Mouse (Mus musculus) ES-E14 (cell line): ENCODE data around the gene Traf3ip2. TPM values are rescaled to one million over a fixed set of nuclear protein-coding genes. Genes with fewer than 3 reads are reported as not detected.

Source experiments
- DNase-seq: peaks from one replicate; pipeline ENCODE4 v3.0.0-alpha.2; 2013; ENCODE audit warnings: low read depth, low spot score
- H3K27ac ChIP-seq: 2 replicates; pipeline ENCODE4 v1.5.1; 2012; ENCODE audit warnings: low read depth, mild to moderate bottlenecking, low read length, moderate library complexity, mixed read lengths; ENCODE audit not compliant: poor library complexity, insufficient read depth, severe bottlenecking
- H3K36me3 ChIP-seq: 2 replicates; pipeline ENCODE4 v1.6.1; 2012; ENCODE audit warnings: mild to moderate bottlenecking, low read length, moderate library complexity, mixed read lengths; ENCODE audit not compliant: control insufficient read depth, poor library complexity, insufficient read depth, severe bottlenecking
- H3K4me1 ChIP-seq, 2 experiments: fragments of 150-350 bp in 1 of 2; sonication (generic) in 1 of 2; 2 replicates each; pipeline ENCODE4 v1.6.1; 2012; ENCODE audit warnings: low read length in 2 of 2, mild to moderate bottlenecking in 1 of 2, mixed read lengths in 1 of 2; ENCODE audit not compliant: control insufficient read depth in 2 of 2, insufficient read depth in 2 of 2, poor library complexity in 1 of 2
- H3K4me3 ChIP-seq, 2 experiments: fragments of 150-350 bp in 1 of 2; sonication (generic) in 1 of 2; 2 replicates each; pipeline ENCODE4 v1.5.1; 2012; ENCODE audit warnings: low read length in 2 of 2, low read depth in 1 of 2, mild to moderate bottlenecking in 1 of 2, mixed read lengths in 1 of 2; ENCODE audit not compliant: insufficient read depth in 1 of 2, poor library complexity in 1 of 2, severe bottlenecking in 1 of 2
- H3K9ac ChIP-seq: 2 replicates; pipeline ENCODE4 v1.6.1; 2012; ENCODE audit warnings: low read depth, mild to moderate bottlenecking, low read length, mixed read lengths; ENCODE audit not compliant: poor library complexity, insufficient read depth, severe bottlenecking
- H3K9me3 ChIP-seq: fragments of 150-350 bp; sonication (generic); 2 replicates; pipeline ENCODE4 v1.6.1; 2012; ENCODE audit warnings: low read depth, mild to moderate bottlenecking, low read length; ENCODE audit not compliant: control insufficient read depth, insufficient read depth
- CHD2 ChIP-seq: IDR thresholded peaks from 2 replicates; pipeline ENCODE4 v1.6.1; 2014; ENCODE audit warnings: mild to moderate bottlenecking, low read depth, low read length, inconsistent platforms
- HCFC1 ChIP-seq: IDR thresholded peaks from 2 replicates; pipeline ENCODE4 v1.6.1; 2012; ENCODE audit warnings: low read length, inconsistent platforms, borderline replicate concordance; ENCODE audit not compliant: insufficient read depth
- MAFK ChIP-seq: IDR thresholded peaks from 2 replicates; pipeline ENCODE4 v1.6.1; 2014; ENCODE audit warnings: mild to moderate bottlenecking, low read depth, low read length, inconsistent platforms; ENCODE audit not compliant: insufficient read depth
- ZC3H11A ChIP-seq: IDR thresholded peaks from 2 replicates; pipeline ENCODE4 v1.6.1; 2012; ENCODE audit warnings: low read depth, mild to moderate bottlenecking, inconsistent platforms, low read length, borderline replicate concordance
- ZNF384 ChIP-seq: IDR thresholded peaks from 2 replicates; pipeline ENCODE4 v1.6.1; 2012; ENCODE audit warnings: low read depth, low read length, inconsistent platforms
- in situ Hi-C, 2 experiments: fragments of 600-800 bp; cut with MboI; formaldehyde crosslinking; loops; one replicate each; pipeline ENCODE4 v1.15.1; 2025; ENCODE audit warnings: low sequenced_read_pairs in 2 of 2, inconsistent platforms in 1 of 2; ENCODE audit not compliant: unreplicated experiment in 2 of 2
- total RNA-seq: library from RNA; depleted of rRNA; stranded (reverse); fragments of 300-350 nt; gene quantifications from 2 replicates; pipeline ENCODE4 v1.2.3, GENCODE M21; 2012; rRNA removed

The Traf3ip2 gene
- total RNA-seq, 1 experiment, result 9.2 TPM

GRCm38 (mm10) chr10:39691351-39692064, 78.8 kb downstream of the Traf3ip2 start:
- Histone ChIP-seq H3K9ac (no peak overlapping the region), H3K4me3 (no peak overlapping the region), H3K4me1 (peaks cover 0 to 5% of the 10 kb centered on the region in 2 experiments; a peak in 2 of 4 replicates), H3K9me3 (no peaks in the 10 kb centered on the region), H3K27ac (no peak overlapping the region), H3K36me3 (no peaks in the 10 kb centered on the region)
- DNase-seq, result no peak
- no peak for TF ChIP-seq ZC3H11A
- in situ Hi-C loops, result no loop called here

DNA sequence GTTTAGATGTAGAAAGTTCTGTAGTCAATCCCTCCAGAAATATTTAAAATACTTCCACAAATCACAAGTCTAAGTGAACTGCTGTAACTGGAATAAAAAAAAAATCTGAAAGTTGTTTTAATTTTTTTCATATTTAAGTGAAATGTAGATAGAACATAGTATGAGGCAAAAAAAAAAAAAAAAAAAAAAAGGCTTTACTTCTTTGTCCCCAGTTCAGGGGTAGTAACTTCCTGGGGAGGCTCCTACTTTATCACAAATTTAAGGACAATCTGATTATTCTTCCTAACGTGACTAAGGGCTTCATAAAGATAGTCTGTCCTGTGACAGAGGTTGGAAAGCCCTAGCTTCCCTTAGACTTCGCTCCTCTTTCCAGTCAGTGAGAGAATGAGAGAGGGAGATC, 79.4 kb downstream of the Traf3ip2 start:
- no peak overlapping the region for H3K27ac ChIP-seq
- H3K4me3 ChIP-seq, result no peak overlapping the region
- TF ChIP-seq HCFC1 (no peak), CHD2 (no peak), ZC3H11A (no peak), ZNF384 (no peak), MAFK (no peak)
- H3K36me3 ChIP-seq, result no peaks in the 10 kb centered on the region
- no peak overlapping the region for H3K9ac ChIP-seq
- DNase-seq, result no peak
- in situ Hi-C loops, result no loop called here
- peaks cover 0 to 5% of the 10 kb centered on the region in 2 experiments; a peak in 2 of 4 replicates for H3K4me1 ChIP-seq
- H3K9me3 ChIP-seq, result no peaks in the 10 kb centered on the region

Other genes starting within 250 kb of the Traf3ip2 start
- 14.6 and 14.9 TPM in 2 replicates for gene Fyn, start 244.1 kb upstream of the Traf3ip2 start, total RNA-seq
- 35.0 and 35.8 TPM in 2 replicates for gene Rev3l, start 119.2 kb downstream of the Traf3ip2 start, total RNA-seq